Mouse (Mus musculus) limb, embryonic 11.5 days (tissue): ENCODE results near the gene Ap3d1. TPM values are rescaled to one million over a fixed set of nuclear protein-coding genes. Genes with fewer than 3 reads are reported as not detected.

Experiments used
- ATAC-seq: fragments of 200-750 bp; cut with Nextera tagmentation; 2 replicates; pipeline ENCODE4 v1.8.0; 2017; ENCODE audit warnings: low read depth; ENCODE audit not compliant: insufficient number of reproducible peaks, low FRiP score, low TSS enrichment
- DNase-seq: peaks from one replicate; pipeline ENCODE4 v3.0.0-alpha.2; 2015; ENCODE audit warnings: low spot score
- H3K27ac ChIP-seq: fragments of 300-500 bp; sonication (generic); replicated peaks from 2 replicates; pipeline ENCODE4 v1.5.1; 2014; ENCODE audit warnings: low read depth, mild to moderate bottlenecking, low read length
- H3K27me3 ChIP-seq: fragments of 300-500 bp; sonication (generic); 2 replicates; pipeline ENCODE4 v1.6.1; 2014; ENCODE audit warnings: mild to moderate bottlenecking, low read length, mixed read lengths; ENCODE audit not compliant: control insufficient read depth, insufficient read depth
- H3K36me3 ChIP-seq: fragments of 300-500 bp; sonication (generic); 2 replicates; pipeline ENCODE4 v1.6.1; 2014; ENCODE audit warnings: mild to moderate bottlenecking, low read length, moderate library complexity, mixed read lengths; ENCODE audit not compliant: control insufficient read depth, insufficient read depth
- H3K4me1 ChIP-seq: fragments of 300-500 bp; sonication (generic); 2 replicates; pipeline ENCODE4 v1.6.1; 2014; ENCODE audit warnings: low read length, mixed read lengths; ENCODE audit not compliant: control insufficient read depth, insufficient read depth
- H3K4me2 ChIP-seq: fragments of 300-500 bp; sonication (generic); 2 replicates; pipeline ENCODE4 v1.6.1; 2014; ENCODE audit warnings: low read depth, mild to moderate bottlenecking, moderate library complexity; ENCODE audit not compliant: severe bottlenecking
- H3K4me3 ChIP-seq: fragments of 300-500 bp; sonication (generic); 2 replicates; pipeline ENCODE4 v1.5.1; 2014; ENCODE audit warnings: low read depth, low read length
- H3K9ac ChIP-seq: fragments of 300-500 bp; sonication (generic); 2 replicates; pipeline ENCODE4 v1.6.1; 2014; ENCODE audit warnings: mild to moderate bottlenecking, low read length
- H3K9me3 ChIP-seq: fragments of 300-500 bp; sonication (generic); 2 replicates; pipeline ENCODE4 v1.6.1; 2016; ENCODE audit warnings: low read length; ENCODE audit not compliant: control insufficient read depth
- WGBS: fragments of 180-500 bp; shearing (Covaris S2); extraction: QIAGEN DNeasy Blood & Tissue Kit; methylation state at CpG from one replicate; pipeline ENCODE4 v1.1.7; 2014; 5-methylcytosine and 5-hydroxymethylcytosine counted together
- polyA plus RNA-seq: library from polyadenylated mRNA; unstranded; fragments of >200 nt; fragmentation: Nextera tagmentation; extraction: Ambion mirVana; gene quantifications from 2 replicates; pipeline ENCODE4 v1.2.1, GENCODE M21; 2014

Ap3d1 gene
- polyA plus RNA-seq, 1 experiment from 2014 or later, result 67.8 TPM

DNA sequence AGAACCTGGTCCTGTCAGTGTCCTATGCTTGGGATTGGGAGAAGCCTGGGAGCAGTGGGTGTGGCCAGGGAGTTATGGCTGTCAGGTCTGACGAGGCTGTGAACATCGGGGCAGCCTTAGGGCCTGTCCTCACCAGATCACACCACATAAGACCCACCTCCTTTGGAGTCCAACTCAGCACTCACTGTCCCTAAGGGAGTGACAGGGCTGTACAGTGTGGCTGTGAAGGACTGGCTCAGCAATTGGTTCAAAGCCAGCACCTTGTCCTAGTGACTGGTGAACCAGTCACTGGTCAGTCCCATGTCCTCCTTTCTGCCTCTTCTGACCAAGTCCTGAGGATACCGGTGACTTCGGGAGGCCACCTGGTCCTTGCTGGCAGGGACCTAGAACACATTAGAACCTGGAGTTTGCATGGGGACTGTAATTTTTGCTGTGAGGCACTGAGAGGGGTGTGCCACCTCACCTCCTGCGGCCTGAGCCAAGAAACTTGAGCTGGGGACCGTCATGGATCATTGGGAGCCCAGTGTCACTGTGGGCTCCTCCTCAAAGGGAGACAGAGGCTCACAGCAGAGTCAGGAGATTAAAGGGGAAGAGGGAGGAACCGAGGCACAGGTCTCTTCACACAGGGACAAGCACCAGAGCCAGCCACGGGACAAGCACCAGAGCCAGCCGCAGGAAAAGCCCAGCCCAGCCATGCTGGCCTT, 62.4 kb downstream of the Ap3d1 start:
- WGBS, result 56% methylated on average over 9 of the region's 9 CpGs
- DNase-seq, result no peak
- Histone ChIP-seq H3K4me3 (no peak overlapping the region), H3K4me1 (peaks cover 21% of the 10 kb centered on the region), H3K9ac (peak overlapping the region; percentile 34), H3K27ac (no peak overlapping the region), H3K9me3 (no peaks in the 10 kb centered on the region), H3K4me2 (no peak overlapping the region), H3K27me3 (no peaks in the 10 kb centered on the region), H3K36me3 (peaks cover 2% of the 10 kb centered on the region; the same call in 1 of the 2 replicates)
- no peak for ATAC-seq

GRCm38 (mm10) chr10:80678601-80679377, 63.3 kb downstream of the Ap3d1 start:
- Histone ChIP-seq H3K4me2 (no peak overlapping the region; the same call in 1 of the 2 replicates), H3K4me3 (no peak overlapping the region), H3K9ac (no peak overlapping the region), H3K4me1 (peaks cover 30% of the 10 kb centered on the region), H3K27me3 (no peaks in the 10 kb centered on the region), H3K9me3 (no peaks in the 10 kb centered on the region), H3K27ac (0 out of 2 replicates have a peak overlapping the region, but pooled peaks have one; percentile 65), H3K36me3 (peaks cover 2% of the 10 kb centered on the region; the same call in 1 of the 2 replicates)
- ATAC-seq (no peak), DNase-seq (no peak)
- WGBS, result 62% methylated on average over 9 of the region's 10 CpGs

- peak within 1 kb of the TSS; percentile 90 for H3K27ac ChIP-seq
- H3K9ac ChIP-seq, result peak within 1 kb of the TSS; percentile 74
- H3K4me1 ChIP-seq, result peaks cover 32% of the 10 kb centered on the region
- no peaks in the 10 kb centered on the region for H3K9me3 ChIP-seq
- WGBS, result 34% methylated on average over 8 of the region's 8 CpGs
- ATAC-seq (no peak), DNase-seq (peak; percentile 49)
- H3K27me3 ChIP-seq, result no peaks in the 10 kb centered on the region
- peak within 1 kb of the TSS; percentile 93 for H3K4me2 ChIP-seq
- H3K36me3 ChIP-seq, result peaks cover 6% of the 10 kb centered on the region
- H3K4me3 ChIP-seq, result peak within 1 kb of the TSS; percentile 98
Observed at GRCm38 (mm10) chr10:80677942-80678436, 64.1 kb downstream of the Ap3d1 start, which contains the start of gene Mknk2. Gene Mknk2 (minus strand): TSS chr10:80678112.

DNA sequence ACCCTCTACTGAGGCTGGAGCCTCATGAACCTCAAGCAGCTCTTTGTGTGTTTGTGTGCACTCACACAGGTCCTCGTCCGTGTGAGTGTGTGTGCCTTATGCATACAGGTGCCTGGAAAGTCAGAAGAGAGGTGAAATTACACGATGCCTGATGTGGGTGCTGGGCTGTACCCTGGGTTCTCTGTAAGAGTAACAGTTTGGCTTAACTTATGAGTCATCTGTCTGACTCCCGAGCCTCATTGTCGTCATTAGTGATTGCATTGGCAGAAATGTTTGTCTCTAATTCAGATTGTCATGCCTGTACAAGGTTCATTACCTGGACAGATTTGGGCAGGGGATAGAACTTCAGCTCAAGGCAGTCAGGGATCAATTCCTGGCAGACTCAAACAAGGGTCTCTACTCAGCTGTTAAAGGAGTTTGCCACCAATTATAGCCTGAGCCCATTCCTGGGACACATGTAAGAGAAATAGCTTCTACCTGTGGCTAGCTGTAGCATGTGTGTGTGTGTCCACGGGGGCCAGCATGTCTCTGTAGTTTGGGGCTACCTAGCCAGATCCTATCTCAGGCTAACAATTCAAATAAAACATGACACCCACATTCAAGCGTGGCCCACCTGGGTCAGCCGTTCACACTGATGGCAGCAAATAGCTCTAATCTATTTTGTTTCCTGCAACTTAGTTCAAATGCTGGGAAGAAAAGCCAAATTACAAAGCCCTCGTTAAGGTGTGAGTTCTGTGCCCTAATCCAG, 64.8 kb downstream of the Ap3d1 start:
- 38% methylated on average over 9 of the region's 9 CpGs for WGBS
- Histone ChIP-seq H3K27me3 (no peaks in the 10 kb centered on the region), H3K4me1 (peaks cover 32% of the 10 kb centered on the region), H3K27ac (peak overlapping the region; percentile 90), H3K9me3 (no peaks in the 10 kb centered on the region), H3K36me3 (peaks cover 13% of the 10 kb centered on the region), H3K4me3 (peak overlapping the region; percentile 98), H3K4me2 (peak overlapping the region; percentile 93), H3K9ac (peak overlapping the region; percentile 74)
- DNase-seq (no peak), ATAC-seq (0 out of 2 replicates have a peak, but pooled peaks have one; percentile 2)

- ATAC-seq (peak; percentile 88), DNase-seq (peak; percentile 99)
- H3K27ac ChIP-seq, result peak overlapping the region; percentile 90
- H3K27me3 ChIP-seq, result no peaks in the 10 kb centered on the region
- peaks cover 32% of the 10 kb centered on the region for H3K4me1 ChIP-seq
- WGBS, result under 1% methylated on average over 77 of the region's 78 CpGs
- H3K36me3 ChIP-seq, result peaks cover 15% of the 10 kb centered on the region
- peak overlapping the region; percentile 98 for H3K9ac ChIP-seq
- peak overlapping the region; percentile 98 for H3K4me3 ChIP-seq
- no peaks in the 10 kb centered on the region for H3K9me3 ChIP-seq
- peak overlapping the region; percentile 93 for H3K4me2 ChIP-seq
Observed at GRCm38 (mm10) chr10:80676198-80676928, 65.7 kb downstream of the Ap3d1 start.

GRCm38 (mm10) chr10:80675405-80676197, 66.5 kb downstream of the Ap3d1 start:
- H3K27me3 ChIP-seq, result no peaks in the 10 kb centered on the region
- 0% methylated on average over 39 of the region's 54 CpGs for WGBS
- peaks cover 32% of the 10 kb centered on the region for H3K4me1 ChIP-seq
- H3K4me3 ChIP-seq, result peak overlapping the region; percentile 98
- H3K27ac ChIP-seq, result peak overlapping the region; percentile 72
- peaks cover 21% of the 10 kb centered on the region for H3K36me3 ChIP-seq
- peak overlapping the region; percentile 93 for H3K4me2 ChIP-seq
- DNase-seq (peak; percentile 49), ATAC-seq (peak; percentile 16; the same call in 1 of the 2 replicates)
- no peaks in the 10 kb centered on the region for H3K9me3 ChIP-seq
- peak overlapping the region; percentile 98 for H3K9ac ChIP-seq

GRCm38 (mm10) chr10:80674851-80675404, 67.1 kb downstream of the Ap3d1 start:
- Histone ChIP-seq H3K9me3 (no peaks in the 10 kb centered on the region), H3K36me3 (peaks cover 25% of the 10 kb centered on the region), H3K27me3 (no peaks in the 10 kb centered on the region), H3K4me3 (peak overlapping the region; percentile 98), H3K4me1 (peaks cover 32% of the 10 kb centered on the region), H3K9ac (peak overlapping the region; percentile 98), H3K27ac (no peak overlapping the region), H3K4me2 (peak overlapping the region; percentile 93)
- no peak for DNase-seq
- ATAC-seq, result no peak
- WGBS, result 29% methylated on average over 6 of the region's 6 CpGs
